Comparison of ENCODE assay signal across 20 mouse cellular contexts in the genomic region with DNA sequence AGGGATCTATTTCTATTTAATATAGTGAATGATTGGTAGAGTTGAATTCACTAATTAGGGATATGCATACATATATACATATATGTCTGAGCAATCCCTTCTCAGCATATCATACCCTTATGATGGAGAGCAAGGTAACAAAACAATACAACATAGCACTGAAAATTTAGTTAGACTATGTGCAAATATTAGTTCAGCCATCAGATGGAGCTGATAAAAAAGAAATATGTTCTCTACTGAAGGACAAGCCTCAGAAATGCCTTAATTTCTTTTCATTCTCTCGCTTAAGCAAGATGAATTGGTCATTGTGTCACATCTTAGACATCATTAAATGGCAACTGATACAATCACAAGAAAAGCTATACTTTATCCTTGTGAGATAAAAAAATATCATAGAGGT.
DNase-seq lines count a peak whose midpoint lies in the region; ATAC-seq and TF ChIP-seq lines count a peak whose summit lies in the region.
"Had no signal": no experiment of that assay in that cellular context is flagged by ENCODE, and none has a peak within 500 bp of the region (broad histone marks: within the 10 kb centered on the region; RNA-seq: fewer than 3 reads in every experiment).

No protein-coding gene starts in this region.

- no peaks in the 10 kb centered on the region for H3K9me3 ChIP-seq in forebrain, embryonic 14.5 days (replicated peaks; ENCODE audit: control insufficient read depth, low read length)
- no peaks in the 10 kb centered on the region for H3K9me3 ChIP-seq in forebrain, embryonic 12.5 days
- H3K9me3 ChIP-seq in hindbrain, postnatal 0 days (ENCODE audit: low read length) = no peaks in the 10 kb centered on the region
- no peaks in the 10 kb centered on the region for H3K9me3 ChIP-seq in hindbrain, embryonic 13.5 days
- no peaks in the 10 kb centered on the region for H3K9me3 ChIP-seq in midbrain, embryonic 14.5 days (ENCODE audit: control insufficient read depth, low read length)
- no peaks in the 10 kb centered on the region for H3K9me3 ChIP-seq in midbrain, embryonic 16.5 days (replicated peaks; ENCODE audit: control insufficient read depth, low read length, poor library complexity, severe bottlenecking)
- H3K9me3 ChIP-seq: forebrain, embryonic 10.5 days; hindbrain, embryonic 12.5 days had no signal

- 83% methylated on average over 1 of the region's 1 CpGs for WGBS in forebrain, embryonic 14.5 days
- 83% methylated on average over 1 of the region's 1 CpGs for WGBS in forebrain, embryonic 12.5 days
- WGBS in hindbrain, postnatal 0 days = 68% methylated on average over 1 of the region's 1 CpGs
- WGBS in hindbrain, embryonic 13.5 days = 68% methylated on average over 1 of the region's 1 CpGs
- WGBS in midbrain, embryonic 14.5 days = 81% methylated on average over 1 of the region's 1 CpGs
- 53% methylated on average over 1 of the region's 1 CpGs for WGBS in midbrain, embryonic 16.5 days

- H3K27me3 ChIP-seq in forebrain, embryonic 14.5 days (replicated peaks; ENCODE audit: control insufficient read depth, insufficient read depth, low read length) = no peaks in the 10 kb centered on the region
- no peaks in the 10 kb centered on the region for H3K27me3 ChIP-seq in forebrain, embryonic 12.5 days
- H3K27me3 ChIP-seq in hindbrain, postnatal 0 days (ENCODE audit: insufficient read depth, low read length) = no peaks in the 10 kb centered on the region
- no peaks in the 10 kb centered on the region for H3K27me3 ChIP-seq in hindbrain, embryonic 13.5 days
- no peaks in the 10 kb centered on the region for H3K27me3 ChIP-seq in midbrain, embryonic 14.5 days (ENCODE audit: control insufficient read depth, insufficient read depth, low read length)
- H3K27me3 ChIP-seq in midbrain, embryonic 16.5 days (ENCODE audit: control insufficient read depth, insufficient read depth, low read depth, low read length) = no peaks in the 10 kb centered on the region
- H3K27me3 ChIP-seq: hindbrain, embryonic 12.5 days had no signal

- no peaks in the 10 kb centered on the region for H3K4me1 ChIP-seq in forebrain, embryonic 14.5 days (ENCODE audit: control insufficient read depth, insufficient read depth, low read length)
- no peaks in the 10 kb centered on the region for H3K4me1 ChIP-seq in forebrain, embryonic 12.5 days
- no peaks in the 10 kb centered on the region for H3K4me1 ChIP-seq in hindbrain, postnatal 0 days (ENCODE audit: insufficient read depth, low read length)
- H3K4me1 ChIP-seq in hindbrain, embryonic 13.5 days (replicated peaks) = no peaks in the 10 kb centered on the region
- H3K4me1 ChIP-seq in midbrain, embryonic 14.5 days (ENCODE audit: control insufficient read depth, insufficient read depth, low read length) = no peaks in the 10 kb centered on the region
- no peaks in the 10 kb centered on the region for H3K4me1 ChIP-seq in midbrain, embryonic 16.5 days (ENCODE audit: control insufficient read depth, insufficient read depth, low read length)
- H3K4me1 ChIP-seq: forebrain, embryonic 10.5 days; hindbrain, embryonic 12.5 days had no signal

- TF ChIP-seq POLR2A in brain, embryonic 14.5 days (IDR thresholded peaks at IDR 0.05; ENCODE audit: borderline replicate concordance, extremely low read depth, insufficient read depth, insufficient read length, poor library complexity, severe bottlenecking) = no peak

- peak; percentile 25 for DNase-seq in forebrain, embryonic 14.5 days (ENCODE audit: low spot score)
- peak; percentile 42 for DNase-seq in hindbrain, postnatal 0 days (ENCODE audit: low spot score)
- DNase-seq in midbrain, embryonic 14.5 days = peak; percentile 26
- DNase-seq in brain, embryonic 14.5 days (ENCODE audit: low read depth) = peak; percentile 24
- DNase-seq: adrenal gland, adult 8-10 months; adrenal gland, postnatal 25 days; cerebellum, adult 18-20 months; cerebellum, adult 9-10 months; cerebellum, postnatal 14 days; gastrocnemius, adult 2 months; gastrocnemius, postnatal 14 days; heart, adult 11 months had no signal

- H3K4me3 ChIP-seq in forebrain, embryonic 14.5 days (ENCODE audit: low read depth, low read length) = no peak overlapping the region
- no peak overlapping the region for H3K4me3 ChIP-seq in forebrain, embryonic 12.5 days (replicated peaks)
- H3K4me3 ChIP-seq in hindbrain, postnatal 0 days (ENCODE audit: low read length) = no peak overlapping the region
- no peak overlapping the region for H3K4me3 ChIP-seq in hindbrain, embryonic 13.5 days
- no peak overlapping the region for H3K4me3 ChIP-seq in midbrain, embryonic 14.5 days (replicated peaks; ENCODE audit: low read depth, low read length)
- no peak overlapping the region for H3K4me3 ChIP-seq in midbrain, embryonic 16.5 days (ENCODE audit: low read depth, low read length)
- H3K4me3 ChIP-seq: forebrain, embryonic 10.5 days; gastrocnemius, adult 2 months; hindbrain, embryonic 12.5 days had no signal

- peak; percentile 39; the same call in 1 of the 2 replicates for TF ChIP-seq CTCF in hindbrain, postnatal 0 days (IDR thresholded peaks at IDR 0.05; ENCODE audit: low read depth)
- no peak for TF ChIP-seq CTCF in brain, embryonic 14.5 days (IDR thresholded peaks at IDR 0.05; ENCODE audit: borderline replicate concordance, extremely low read depth, insufficient read depth, insufficient read length)

- H3K9ac ChIP-seq in forebrain, embryonic 14.5 days (ENCODE audit: low read length) = no peak overlapping the region
- no peak overlapping the region for H3K9ac ChIP-seq in forebrain, embryonic 12.5 days
- no peak overlapping the region for H3K9ac ChIP-seq in hindbrain, postnatal 0 days (replicated peaks; ENCODE audit: low read length)
- no peak overlapping the region for H3K9ac ChIP-seq in hindbrain, embryonic 13.5 days
- H3K9ac ChIP-seq in midbrain, embryonic 14.5 days (replicated peaks; ENCODE audit: low read length) = no peak overlapping the region
- no peak overlapping the region for H3K9ac ChIP-seq in midbrain, embryonic 16.5 days (ENCODE audit: low read depth, low read length)
- H3K9ac ChIP-seq: hindbrain, embryonic 12.5 days had no signal

- H3K27ac ChIP-seq in forebrain, embryonic 14.5 days (ENCODE audit: low read depth, low read length) = no peak overlapping the region
- H3K27ac ChIP-seq in forebrain, embryonic 12.5 days = no peak overlapping the region
- no peak overlapping the region for H3K27ac ChIP-seq in hindbrain, postnatal 0 days
- H3K27ac ChIP-seq in hindbrain, embryonic 13.5 days = no peak overlapping the region
- no peak overlapping the region for H3K27ac ChIP-seq in midbrain, embryonic 14.5 days (replicated peaks; ENCODE audit: low read depth, low read length)
- no peak overlapping the region for H3K27ac ChIP-seq in midbrain, embryonic 16.5 days (ENCODE audit: low read length)
- H3K27ac ChIP-seq: forebrain, embryonic 10.5 days; gastrocnemius, adult 2 months; hindbrain, embryonic 12.5 days had no signal

- no peaks in the 10 kb centered on the region for H3K36me3 ChIP-seq in forebrain, embryonic 14.5 days (ENCODE audit: control insufficient read depth, insufficient read depth, low read length)
- H3K36me3 ChIP-seq in forebrain, embryonic 12.5 days (replicated peaks) = no peaks in the 10 kb centered on the region
- no peaks in the 10 kb centered on the region for H3K36me3 ChIP-seq in hindbrain, postnatal 0 days (ENCODE audit: insufficient read depth, low read length)
- no peaks in the 10 kb centered on the region for H3K36me3 ChIP-seq in hindbrain, embryonic 13.5 days
- H3K36me3 ChIP-seq in midbrain, embryonic 14.5 days (ENCODE audit: control insufficient read depth, insufficient read depth, low read length) = no peaks in the 10 kb centered on the region
- H3K36me3 ChIP-seq in midbrain, embryonic 16.5 days (ENCODE audit: control insufficient read depth, insufficient read depth, low read length) = no peaks in the 10 kb centered on the region
- H3K36me3 ChIP-seq: forebrain, embryonic 10.5 days; hindbrain, embryonic 12.5 days had no signal

- no peak overlapping the region for H3K4me2 ChIP-seq in forebrain, embryonic 14.5 days (ENCODE audit: low read length)
- no peak overlapping the region for H3K4me2 ChIP-seq in forebrain, embryonic 12.5 days
- no peak overlapping the region for H3K4me2 ChIP-seq in hindbrain, postnatal 0 days (ENCODE audit: low read depth, low read length)
- H3K4me2 ChIP-seq in hindbrain, embryonic 13.5 days = no peak overlapping the region
- no peak overlapping the region for H3K4me2 ChIP-seq in midbrain, embryonic 14.5 days (ENCODE audit: low read length)
- H3K4me2 ChIP-seq in midbrain, embryonic 16.5 days (ENCODE audit: low read length) = no peak overlapping the region
- H3K4me2 ChIP-seq: heart, embryonic 11.5 days; hindbrain, embryonic 12.5 days had no signal

- ATAC-seq in forebrain, embryonic 14.5 days = no peak
- ATAC-seq in forebrain, embryonic 12.5 days (ENCODE audit: low FRiP score) = no peak
- ATAC-seq in hindbrain, postnatal 0 days = no peak
- no peak for ATAC-seq in hindbrain, embryonic 13.5 days (ENCODE audit: low FRiP score)
- ATAC-seq in midbrain, embryonic 14.5 days (ENCODE audit: low FRiP score, low TSS enrichment) = no peak
- ATAC-seq in midbrain, embryonic 16.5 days = no peak
- ATAC-seq: activated CD4-positive, CD25-positive, alpha-beta regulatory T cell, adult 4 months; forebrain, embryonic 16.5 days had no signal
